Mouse (Mus musculus): ENCODE results near the gene Rbms2.
A peak's percentile ranks its signal among the peaks of the same experiment; 100 is the strongest.

The Rbms2 gene

GRCm38 (mm10) chr10:128123833-128124232, 56.3 kb downstream of the Rbms2 start:
- TF ChIP-seq GATA4 (IDR thresholded peaks at IDR 0.05; ENCODE audit: insufficient replicate concordance, low read length): no peak

- no peak for TF ChIP-seq GATA4 (IDR thresholded peaks at IDR 0.05; ENCODE audit: insufficient replicate concordance, low read length)
Observed at GRCm38 (mm10) chr10:128111227-128111626, 68.9 kb downstream of the Rbms2 start.

GRCm38 (mm10) chr10:128110103-128110761, 69.9 kb downstream of the Rbms2 start:
- no peak for TF ChIP-seq GATA4 (IDR thresholded peaks at IDR 0.05; ENCODE audit: insufficient replicate concordance, low read length)

- no peak for TF ChIP-seq GATA4 (IDR thresholded peaks at IDR 0.05; ENCODE audit: insufficient replicate concordance, low read length)
Observed at GRCm38 (mm10) chr10:128097587-128097971, 82.5 kb downstream of the Rbms2 start.

GRCm38 (mm10) chr10:128096693-128097586, 83.2 kb downstream of the Rbms2 start:
- TF ChIP-seq GATA4 (IDR thresholded peaks at IDR 0.05; ENCODE audit: insufficient replicate concordance, low read length): peak; percentile 41; the same call in 1 of the 2 replicates

- TF ChIP-seq GATA4 (IDR thresholded peaks at IDR 0.05; ENCODE audit: insufficient replicate concordance, low read length): no peak
Observed at GRCm38 (mm10) chr10:128096313-128096692, 83.8 kb downstream of the Rbms2 start.

- no peak for TF ChIP-seq GATA4 (IDR thresholded peaks at IDR 0.05; ENCODE audit: insufficient replicate concordance, low read length)
Observed at GRCm38 (mm10) chr10:128095003-128095636, 85.0 kb downstream of the Rbms2 start.

- TF ChIP-seq GATA4 (IDR thresholded peaks at IDR 0.05; ENCODE audit: insufficient replicate concordance, low read length): peak; percentile 26; the same call in 1 of the 2 replicates
Observed at GRCm38 (mm10) chr10:128094340-128094968, 85.6 kb downstream of the Rbms2 start.

GRCm38 (mm10) chr10:128093496-128094294, 86.4 kb downstream of the Rbms2 start:
- no peak for TF ChIP-seq GATA4 (IDR thresholded peaks at IDR 0.05; ENCODE audit: insufficient replicate concordance, low read length)

- TF ChIP-seq GATA4 (IDR thresholded peaks at IDR 0.05; ENCODE audit: insufficient replicate concordance, low read length): no peak; the same call in 1 of the 2 replicates
Observed at GRCm38 (mm10) chr10:128092506-128093495, 87.3 kb downstream of the Rbms2 start.

GRCm38 (mm10) chr10:128091564-128092505, 88.3 kb downstream of the Rbms2 start, which contains the start of gene Baz2a:
Baz2a (plus strand) TSS chr10:128091577.
- TF ChIP-seq GATA4 (IDR thresholded peaks at IDR 0.05; ENCODE audit: insufficient replicate concordance, low read length): no peak; the same call in 1 of the 2 replicates

Measured in liver, adult (tissue).